Mouse (Mus musculus): ENCODE data around the gene 1700057G04Rik.

DNA sequence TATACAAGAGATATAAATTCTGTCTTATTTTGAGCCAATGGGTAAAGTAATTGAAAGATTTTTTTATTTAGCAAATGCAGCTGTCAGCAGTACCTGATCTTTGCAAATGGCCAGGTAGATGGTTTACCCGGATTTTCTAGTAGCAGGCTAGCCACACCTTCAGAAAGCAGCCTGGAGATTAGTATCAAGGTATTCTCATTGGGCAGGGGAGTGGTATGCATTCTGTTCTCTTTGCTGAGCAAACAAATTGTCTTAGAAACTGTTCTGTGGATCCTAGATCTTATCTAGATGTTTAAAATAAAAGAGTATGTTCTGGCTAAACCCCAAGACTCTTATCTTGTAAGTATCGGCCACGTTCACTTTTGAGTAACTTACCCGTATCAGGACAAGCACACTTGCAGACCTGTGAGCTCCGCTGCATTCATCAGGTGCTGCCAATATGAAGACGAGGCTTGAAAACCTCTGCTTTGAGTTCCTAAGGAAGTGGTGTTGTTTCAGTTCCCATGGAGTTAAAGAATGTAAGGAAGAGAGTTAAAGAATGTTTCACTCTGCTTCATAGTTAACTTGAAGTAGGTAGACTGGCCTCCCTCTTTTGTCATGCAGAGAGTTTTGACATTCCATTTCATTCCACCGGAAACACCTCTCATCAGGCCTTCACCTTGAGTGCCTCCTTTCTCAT is 48.6 kb upstream of the 1700057G04Rik start:
- TF ChIP-seq CTCF (IDR thresholded peaks at IDR 0.05; ENCODE audit: extremely low read depth, insufficient read depth, insufficient read length, insufficient replicate concordance): no peak
- no peak for TF ChIP-seq POLR2A (IDR thresholded peaks at IDR 0.05; ENCODE audit: low read depth, low read length)
